Mouse (Mus musculus) left cerebral cortex, postnatal 4 days (tissue): ENCODE measurements around the gene Gigyf1. TPM values are rescaled to one million over a fixed set of nuclear protein-coding genes. Genes with fewer than 3 reads are reported as not detected.

Experiments used
- DNase-seq: peaks from one replicate; pipeline ENCODE4 v3.0.0-alpha.2; 2022
- intact Hi-C: fragments of 180-260 bp; cut with DNase I; formaldehyde crosslinking; loops from one replicate; pipeline ENCODE4 v1.15.1; 2025
- total RNA-seq, 2 experiments: library from RNA; stranded (reverse); gene quantifications; 2 replicates each; pipeline ENCODE4 v1.2.3; 2021

The Gigyf1 gene
- total RNA-seq, 2 experiments from 2014 or later: 56.5 to 63.6 TPM

DNA sequence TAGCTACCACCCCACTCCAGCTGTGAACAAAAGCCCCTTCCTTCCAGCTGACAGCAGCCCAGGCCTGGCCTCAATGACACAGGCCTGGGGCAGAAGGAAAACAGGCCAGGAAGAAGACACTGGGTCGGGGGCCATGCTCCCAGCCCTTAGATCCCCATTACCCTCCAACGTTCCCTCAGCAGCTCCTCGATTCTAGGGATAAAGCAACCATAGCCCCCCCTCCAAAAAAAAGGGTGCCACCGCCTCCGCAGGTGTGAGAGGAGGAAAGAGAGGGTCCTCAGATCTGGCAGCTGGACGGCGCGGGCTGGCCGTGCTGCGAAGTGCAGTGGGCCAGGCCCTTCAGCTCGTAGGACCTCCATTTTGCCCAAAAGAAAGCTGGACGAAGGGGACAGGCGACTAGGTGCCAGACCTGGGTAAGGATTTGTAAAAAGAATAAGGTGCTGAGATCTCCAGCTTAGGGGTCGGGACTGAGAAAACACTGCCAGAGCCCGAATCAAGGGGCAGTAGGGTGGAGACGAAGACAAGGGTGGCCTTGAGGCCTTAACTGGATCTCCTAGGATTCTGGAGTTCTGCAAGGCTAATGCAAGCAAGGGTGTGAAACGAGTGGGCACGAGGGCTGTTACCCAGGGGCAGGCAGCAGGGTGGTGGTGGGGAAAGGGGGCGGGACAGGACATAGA, 13.9 kb downstream of the Gigyf1 start:
- intact Hi-C loops: loop anchor here (5.0 kb wide), 1 partner anchor 45 kb away; no protein-coding TSS in a partner anchor
- no peak for DNase-seq

DNA sequence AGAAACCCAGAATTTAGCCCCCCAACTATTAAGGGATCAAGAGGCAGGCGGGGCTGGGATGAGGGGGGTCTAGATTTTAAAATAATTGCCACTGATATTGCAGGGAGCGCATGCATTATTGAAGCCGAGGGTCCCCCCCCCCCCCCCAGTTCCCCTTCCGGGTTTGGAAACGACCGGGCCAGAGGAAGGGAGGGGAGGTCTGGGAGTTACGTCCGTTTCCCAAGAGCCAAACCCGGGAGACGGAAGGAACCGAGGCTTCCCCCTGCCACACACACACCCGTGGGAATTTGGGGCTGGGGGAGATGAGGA, 14.4 kb downstream of the Gigyf1 start:
- DNase-seq: no peak
- intact Hi-C loops: loop anchor here (5.0 kb wide), 1 partner anchor 45 kb away; no protein-coding TSS in a partner anchor

DNA sequence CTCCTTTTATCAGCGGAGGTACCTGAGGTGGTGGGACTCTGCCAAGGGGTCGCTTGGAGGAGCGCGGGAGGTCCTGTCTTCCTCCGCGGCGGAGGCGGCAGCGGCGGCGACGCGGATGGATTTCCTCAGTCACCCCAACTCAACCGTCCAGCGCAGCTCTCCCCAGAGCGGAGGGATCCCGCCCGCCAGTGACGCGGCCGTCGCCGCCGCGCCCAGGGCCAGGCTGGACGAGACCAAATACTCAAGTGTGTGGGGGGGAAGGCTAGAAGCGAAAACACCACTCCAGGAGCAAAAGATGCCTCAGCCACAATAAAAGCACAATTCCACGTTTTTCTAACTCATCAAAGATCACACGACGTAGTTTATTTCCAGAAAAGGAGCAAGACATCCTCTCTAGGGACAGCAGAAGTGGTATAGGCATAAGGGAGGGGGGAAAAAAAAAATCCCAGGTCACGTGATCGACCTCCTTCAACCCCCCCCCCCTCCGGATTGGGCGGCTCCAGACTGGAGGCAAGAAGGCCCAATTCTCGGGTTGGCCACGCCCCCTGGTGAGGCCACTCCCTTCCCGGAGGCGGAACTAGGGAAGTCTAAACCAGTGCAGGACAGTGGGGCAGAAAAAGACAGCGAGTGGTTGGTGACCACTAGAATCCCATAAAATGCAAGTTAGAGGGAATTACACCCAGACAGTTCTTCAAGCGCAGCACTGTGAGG, 14.9 kb downstream of the Gigyf1 start, which contains the start of the genes Epo and Gnb2:
Epo (minus strand) TSS at position 126 of the 711 bp plus-strand sequence.
Gnb2 (minus strand) TSS at position 394 of the 711 bp plus-strand sequence.
- peak; percentile 100 for DNase-seq
- intact Hi-C loops: loop anchor here (5.0 kb wide), 1 partner anchor 44 kb away; no protein-coding TSS in a partner anchor

- no peak for DNase-seq
- intact Hi-C loops: loop anchor here (5.0 kb wide), 1 partner anchor 43 kb away; no protein-coding TSS in a partner anchor
Observed at GRCm38 (mm10) chr5:137534762-137535161, 16.4 kb downstream of the Gigyf1 start.

GRCm38 (mm10) chr5:137535318-137535717, 17.0 kb downstream of the Gigyf1 start:
- intact Hi-C loops: no loop called here
- DNase-seq: no peak

- DNase-seq: no peak
- intact Hi-C loops: no loop called here
Observed at GRCm38 (mm10) chr5:137537461-137537860, 19.1 kb downstream of the Gigyf1 start.

- intact Hi-C loops: no loop called here
- DNase-seq: peak; percentile 73
Observed at GRCm38 (mm10) chr5:137539291-137539801, 21.0 kb downstream of the Gigyf1 start.

- intact Hi-C loops: no loop called here
- no peak for DNase-seq
Observed at GRCm38 (mm10) chr5:137540991-137541390, 22.6 kb downstream of the Gigyf1 start.

DNA sequence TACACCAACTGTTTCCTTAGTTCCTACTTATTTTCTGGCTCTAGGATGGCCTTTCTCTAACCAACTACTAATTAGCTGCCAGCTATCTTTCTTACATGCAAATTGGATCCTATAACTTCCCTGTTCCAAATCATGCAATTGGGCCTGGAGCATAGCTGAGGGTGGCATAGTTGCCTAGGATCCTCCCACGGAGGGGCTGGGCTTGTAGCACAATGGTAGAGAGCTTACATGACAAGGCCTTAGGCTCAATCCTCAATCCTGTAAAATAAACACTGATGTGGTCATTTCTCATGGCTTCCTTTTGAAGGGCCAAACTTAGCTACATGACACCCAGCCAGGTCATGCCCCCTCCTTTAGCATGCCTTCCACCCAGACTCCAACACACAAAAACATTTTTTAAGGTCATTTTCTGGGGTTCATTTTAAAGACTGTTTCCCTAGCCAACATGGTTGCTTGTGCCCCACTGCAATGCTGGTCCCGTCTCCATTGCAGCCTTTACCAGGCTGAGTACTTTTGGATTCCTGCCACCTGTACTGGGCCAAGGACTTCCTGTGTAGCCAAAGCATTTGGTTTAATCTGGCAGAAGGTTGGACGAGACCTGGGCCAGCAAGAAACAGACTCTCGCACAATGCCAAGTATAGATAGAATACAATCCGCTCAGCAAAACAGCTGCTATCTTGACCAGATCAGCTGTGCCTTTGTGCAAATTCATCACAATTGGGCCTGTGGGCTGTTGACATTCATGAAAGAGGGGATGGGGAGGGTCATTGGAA, 23.6 kb downstream of the Gigyf1 start:
- intact Hi-C loops: no loop called here
- peak; percentile 81 for DNase-seq

- intact Hi-C loops: no loop called here
- DNase-seq: no peak
Observed at GRCm38 (mm10) chr5:137544926-137545325, 26.6 kb downstream of the Gigyf1 start.

DNA sequence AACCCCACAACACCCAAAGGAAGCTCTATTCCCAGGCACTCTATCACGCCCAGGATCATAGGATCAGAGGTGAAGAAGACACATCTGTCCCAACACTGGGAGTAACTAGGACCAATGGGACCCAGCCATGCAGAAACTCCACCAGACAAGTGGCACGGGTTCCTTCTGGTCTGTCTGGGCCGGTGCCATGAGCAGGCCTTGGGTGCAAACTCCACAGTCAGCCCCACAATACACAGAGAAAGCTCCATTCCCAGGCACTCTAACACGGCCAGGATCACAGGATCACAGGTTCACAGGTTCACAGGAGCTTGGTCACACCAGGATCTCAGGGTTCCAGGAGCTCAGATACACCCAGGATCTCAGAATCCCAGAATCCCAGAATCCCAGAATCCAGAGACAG, 27.2 kb downstream of the Gigyf1 start:
- intact Hi-C loops: no loop called here
- DNase-seq: no peak

- no peak for DNase-seq
- intact Hi-C loops: no loop called here
Observed at GRCm38 (mm10) chr5:137549840-137550239, 31.5 kb downstream of the Gigyf1 start.

DNA sequence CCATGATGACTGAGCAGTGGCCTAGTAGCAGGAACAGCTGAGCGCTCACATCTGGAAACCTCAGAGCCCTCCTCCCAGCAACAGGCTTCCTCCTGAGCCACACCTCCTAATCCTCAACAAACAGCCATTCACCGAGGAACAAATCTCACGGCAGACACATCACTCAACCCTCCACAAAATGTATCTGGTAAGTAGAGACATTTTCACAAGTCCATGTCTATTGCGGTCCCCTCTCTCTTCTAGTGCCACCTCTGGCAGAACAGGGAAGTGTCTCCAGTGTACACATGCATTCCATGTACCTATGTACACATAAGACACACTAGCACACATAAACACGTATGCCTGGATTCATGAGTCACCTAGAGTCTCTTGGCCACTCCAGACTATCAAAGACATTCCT, 32.8 kb downstream of the Gigyf1 start:
- no peak for DNase-seq
- intact Hi-C loops: no loop called here

DNA sequence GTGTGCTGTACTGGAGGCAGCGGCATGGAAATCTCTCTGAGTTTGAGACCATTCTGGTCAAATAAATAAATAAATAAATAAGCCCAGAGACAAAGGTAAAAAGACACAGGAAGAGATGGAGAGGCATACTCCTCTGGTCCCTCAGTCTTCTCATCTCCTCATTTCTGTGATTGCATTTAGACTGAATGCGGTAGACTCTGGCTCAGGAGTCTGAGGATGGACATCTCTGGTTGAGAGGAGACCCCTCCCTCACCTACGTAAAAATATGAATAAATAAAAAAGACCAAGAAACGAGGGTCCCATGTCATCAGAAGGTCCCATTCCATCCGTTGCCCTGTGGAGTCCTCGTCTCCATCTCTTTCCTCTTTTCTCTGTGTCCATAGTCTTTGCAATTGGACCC, 34.7 kb downstream of the Gigyf1 start:
- intact Hi-C loops: no loop called here

GRCm38 (mm10) chr5:137553411-137553837, 35.1 kb downstream of the Gigyf1 start, which contains the start of gene Actl6b:
Gene Actl6b (plus strand): TSS chr5:137553517.
- intact Hi-C loops: no loop called here
- peak; percentile 96 for DNase-seq

More for the DNA sequence above, 34.7 kb downstream of the Gigyf1 start:
- no peak for DNase-seq

DNA sequence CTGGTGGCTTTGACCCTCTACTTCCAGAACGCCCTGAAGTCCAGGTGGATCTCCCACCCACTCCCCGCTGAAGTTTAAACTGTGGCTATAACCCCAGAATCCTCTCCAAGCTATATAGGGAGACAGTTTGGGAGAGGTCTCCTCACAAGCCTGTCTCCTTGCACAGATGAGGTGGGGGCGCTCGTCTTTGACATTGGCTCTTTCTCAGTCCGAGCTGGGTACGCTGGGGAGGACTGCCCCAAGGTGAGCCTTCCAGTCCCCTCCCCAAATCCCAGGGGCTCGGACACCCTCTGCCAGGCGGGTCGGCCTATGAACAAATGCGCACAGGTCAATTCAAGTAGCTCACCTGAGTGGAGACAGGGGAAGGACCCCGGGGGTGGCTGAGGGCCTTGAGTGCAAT, 35.5 kb downstream of the Gigyf1 start:
- intact Hi-C loops: no loop called here
- no peak for DNase-seq

DNA sequence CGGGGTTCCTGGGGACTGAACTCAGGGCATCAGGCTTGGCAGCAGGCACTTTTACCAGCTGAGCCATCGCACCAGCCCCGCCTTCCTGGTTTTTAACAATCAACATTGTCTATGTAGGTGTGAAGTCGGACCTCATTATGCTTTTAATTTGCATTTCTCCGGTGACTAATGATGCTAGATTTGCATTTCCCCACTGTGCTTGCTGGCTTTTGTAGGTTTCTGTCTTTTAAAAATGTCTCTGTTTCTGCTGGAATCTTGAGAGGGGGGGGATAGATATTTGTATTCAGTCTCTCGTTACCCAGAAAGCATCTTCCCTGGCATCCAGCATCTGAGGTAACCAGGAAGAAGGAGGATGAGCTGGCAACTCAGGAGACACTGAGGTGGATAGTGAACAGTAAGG, 43.2 kb downstream of the Gigyf1 start:
- DNase-seq: no peak
- intact Hi-C loops: no loop called here

DNA sequence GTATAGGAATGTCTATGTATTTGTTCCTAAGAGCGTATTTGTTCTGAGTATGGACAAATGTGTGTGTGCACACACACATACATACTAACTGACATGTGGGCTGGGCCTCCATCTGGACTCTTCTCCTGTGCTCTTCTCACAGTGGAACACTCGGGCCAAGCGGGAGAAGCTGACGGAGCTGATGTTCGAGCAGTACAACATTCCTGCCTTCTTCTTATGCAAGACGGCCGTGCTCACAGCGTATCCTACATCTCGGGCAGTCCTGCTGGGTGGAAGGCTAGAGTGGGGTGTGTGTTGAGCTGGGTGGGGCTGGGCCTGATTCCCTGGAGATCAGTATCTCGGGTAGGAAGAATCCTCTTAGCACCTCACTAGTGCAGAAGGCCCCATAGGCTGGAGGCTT, 44.6 kb downstream of the Gigyf1 start:
- no peak for DNase-seq
- intact Hi-C loops: no loop called here

DNA sequence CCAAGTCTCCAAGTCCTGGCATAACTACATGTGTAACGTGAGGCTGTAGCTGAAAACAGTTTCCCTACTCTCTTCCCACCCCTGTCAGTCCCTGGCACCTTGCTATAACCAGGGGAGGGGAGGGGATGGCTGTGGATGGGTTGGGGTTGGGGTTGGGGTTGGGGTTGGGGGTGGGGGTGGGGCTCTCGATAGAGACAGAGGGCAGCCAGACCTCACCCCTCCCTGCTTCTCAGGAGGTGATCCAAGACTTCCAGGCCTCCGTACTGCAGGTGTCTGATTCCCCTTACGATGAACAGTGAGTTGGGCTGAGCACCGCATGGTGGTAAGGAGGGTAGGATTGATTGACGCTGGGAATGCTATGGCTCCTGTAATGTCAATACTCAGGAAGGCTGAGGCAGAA, 47.4 kb downstream of the Gigyf1 start:
- intact Hi-C loops: no loop called here
- DNase-seq: no peak

DNA sequence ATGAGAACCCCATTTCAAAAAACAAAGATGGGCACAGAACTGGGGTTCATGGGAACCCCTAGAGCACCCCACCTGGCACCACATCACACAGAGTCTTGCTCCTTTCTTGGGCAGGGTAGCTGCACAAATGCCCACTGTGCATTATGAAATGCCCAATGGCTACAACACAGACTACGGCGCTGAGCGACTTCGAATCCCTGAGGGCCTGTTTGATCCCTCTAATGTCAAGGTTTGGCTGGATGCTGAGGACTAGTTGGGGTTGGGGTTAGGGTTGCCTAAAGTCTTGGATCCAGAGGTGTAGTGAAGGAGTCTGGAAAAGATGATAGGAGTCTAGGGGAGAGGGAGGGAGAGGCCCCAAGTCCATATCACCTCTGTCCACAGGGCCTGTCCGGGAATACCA, 48.1 kb downstream of the Gigyf1 start:
- intact Hi-C loops: no loop called here
- DNase-seq: no peak

DNA sequence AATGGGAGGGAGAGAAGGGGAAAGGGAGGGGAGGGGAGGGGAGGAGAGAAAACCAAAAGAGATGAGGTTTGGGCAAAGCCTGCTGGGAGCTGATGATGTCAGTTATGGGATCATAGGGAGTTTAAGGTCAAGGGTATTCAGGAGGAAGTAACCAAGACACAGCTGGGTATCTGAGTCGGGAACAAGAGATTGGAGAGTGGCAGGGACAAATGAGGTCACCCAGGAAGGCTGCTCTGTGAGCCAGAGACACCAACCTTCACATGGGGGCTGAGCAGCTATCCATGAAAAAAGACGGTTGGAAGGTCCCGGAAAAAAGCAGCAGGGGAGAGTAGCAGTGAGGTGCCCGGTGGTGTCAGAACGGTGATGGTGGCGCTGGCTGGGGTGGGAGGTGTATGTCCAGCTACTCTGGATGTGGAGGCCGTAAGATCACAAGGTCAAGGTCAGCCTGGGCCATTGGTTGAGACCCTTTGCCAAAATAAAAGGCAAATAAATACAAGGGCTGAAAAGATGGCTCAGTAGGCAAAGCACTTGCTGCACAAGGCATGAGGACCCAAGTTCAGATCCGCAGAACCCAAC, 50.0 kb downstream of the Gigyf1 start:
- DNase-seq: no peak
- intact Hi-C loops: no loop called here
